Mouse (Mus musculus) lung, embryonic 14.5 days (tissue): ENCODE results near the gene Vwa8. TPM values are rescaled to one million over a fixed set of nuclear protein-coding genes. Genes with fewer than 3 reads are reported as not detected.
A peak's percentile ranks its signal among the peaks of the same experiment; 100 is the strongest.

Source experiments
- ATAC-seq: fragments of 200-750 bp; cut with Nextera tagmentation; 2 replicates; pipeline ENCODE4 v1.8.0; 2017; ENCODE audit warnings: mild to moderate bottlenecking, moderate TSS enrichment, moderate library complexity; ENCODE audit not compliant: insufficient read depth
- DNase-seq: peaks from one replicate; pipeline ENCODE4 v3.0.0-alpha.2; 2015
- H3K27ac ChIP-seq: fragments of 300-500 bp; sonication (generic); 2 replicates; pipeline ENCODE4 v1.5.1; 2014; ENCODE audit warnings: low read depth, mild to moderate bottlenecking, moderate library complexity
- H3K27me3 ChIP-seq: fragments of 300-500 bp; sonication (generic); 2 replicates; pipeline ENCODE4 v1.6.1; 2014; ENCODE audit warnings: low read length, control low read depth; ENCODE audit not compliant: insufficient read depth
- H3K36me3 ChIP-seq: fragments of 300-500 bp; sonication (generic); 2 replicates; pipeline ENCODE4 v1.6.1; 2014; ENCODE audit warnings: control low read depth; ENCODE audit not compliant: insufficient read depth
- H3K4me1 ChIP-seq: fragments of 300-500 bp; sonication (generic); 2 replicates; pipeline ENCODE4 v1.6.1; 2014; ENCODE audit warnings: antibody characterized with exemption, control low read depth; ENCODE audit not compliant: insufficient read depth
- H3K4me2 ChIP-seq: fragments of 300-500 bp; sonication (generic); 2 replicates; pipeline ENCODE4 v1.6.1; 2014; ENCODE audit warnings: mild to moderate bottlenecking
- H3K4me3 ChIP-seq: fragments of 300-500 bp; sonication (generic); 2 replicates; pipeline ENCODE4 v1.5.1; 2014; ENCODE audit warnings: low read depth, low read length
- H3K9ac ChIP-seq: fragments of 300-500 bp; sonication (generic); 2 replicates; pipeline ENCODE4 v1.6.1; 2014
- H3K9me3 ChIP-seq: fragments of 300-500 bp; sonication (generic); 2 replicates; pipeline ENCODE4 v1.6.1; 2016; ENCODE audit warnings: low read depth, low read length, control low read depth
- CTCF ChIP-seq: IDR thresholded peaks from 2 replicates; pipeline ENCODE4 v1.5.1; 2016; ENCODE audit warnings: antibody characterized with exemption, low read depth
- WGBS: fragments of 180-500 bp; shearing (Covaris S2); extraction: QIAGEN DNeasy Blood & Tissue Kit; methylation state at CpG from one replicate; pipeline ENCODE4 v1.1.7; 2014; 5-methylcytosine and 5-hydroxymethylcytosine counted together
- polyA plus RNA-seq: library from polyadenylated mRNA; unstranded; fragments of >200 nt; fragmentation: Nextera tagmentation; extraction: Ambion mirVana; gene quantifications from 2 replicates; pipeline ENCODE4 v1.2.1, GENCODE M21; 2014

The Vwa8 gene
- polyA plus RNA-seq, 1 experiment from 2014 or later = 12.5 TPM

DNA sequence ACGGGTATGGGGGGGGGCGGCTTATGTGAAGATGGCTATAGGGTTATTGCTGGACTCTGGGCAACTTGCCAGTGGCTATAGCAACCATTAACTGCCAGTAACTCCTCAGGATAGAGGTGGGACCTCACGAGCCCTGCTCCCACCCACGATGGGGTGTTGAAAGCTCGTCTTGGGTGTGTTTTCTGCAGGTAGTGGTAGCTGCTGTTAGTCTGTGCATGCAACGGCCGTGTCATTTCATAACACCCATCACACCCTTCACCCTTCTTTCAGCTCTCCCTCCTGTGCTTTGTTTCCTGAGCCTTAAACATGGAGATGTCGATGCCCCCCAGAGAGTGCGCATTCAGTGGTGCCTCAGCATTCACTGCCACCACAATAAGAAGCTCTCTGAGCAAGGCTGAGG is 329.4 kb downstream of the Vwa8 start:
- TF ChIP-seq CTCF = no peak
- Histone ChIP-seq H3K36me3 (no peaks in the 10 kb centered on the region), H3K27ac (no peak overlapping the region), H3K9me3 (no peaks in the 10 kb centered on the region), H3K4me1 (peaks cover 5% of the 10 kb centered on the region; the same call in 1 of the 2 replicates), H3K4me2 (no peak overlapping the region), H3K4me3 (no peak overlapping the region), H3K9ac (no peak overlapping the region), H3K27me3 (no peaks in the 10 kb centered on the region)
- WGBS = 75% methylated on average over 9 of the region's 9 CpGs
- ATAC-seq = peak; percentile 6; the same call in 1 of the 2 replicates
- DNase-seq = no peak

DNA sequence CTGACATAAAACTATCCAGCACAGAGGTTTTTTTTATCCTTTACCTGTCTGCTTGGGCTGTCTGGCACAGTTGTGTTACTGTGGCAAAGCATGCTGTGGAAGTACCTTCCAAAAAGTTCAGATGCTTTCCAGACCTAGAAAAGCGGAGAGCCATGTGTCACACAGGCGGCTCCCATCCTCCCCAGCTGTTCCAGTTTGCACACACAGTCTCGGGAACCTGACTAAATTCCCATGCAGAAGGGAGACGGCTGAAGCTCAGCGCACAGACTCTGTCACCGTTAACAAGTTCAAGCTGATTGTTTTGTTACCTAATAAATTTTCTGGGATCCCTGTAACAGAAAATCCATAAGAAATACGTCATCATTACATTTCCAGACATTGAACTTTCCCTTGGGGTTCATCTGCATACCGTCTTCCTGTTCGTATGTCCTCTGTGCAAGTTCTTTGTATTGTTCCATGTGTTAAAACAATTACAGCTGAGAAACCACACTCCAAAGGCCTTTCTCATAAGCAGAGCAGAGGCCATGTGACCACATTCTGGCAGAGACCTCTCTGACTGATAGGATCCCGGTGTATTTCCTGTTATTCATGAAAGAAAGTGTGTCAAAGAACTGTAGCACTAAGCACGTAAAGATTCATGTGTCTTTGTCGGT is 331.4 kb downstream of the Vwa8 start:
- TF ChIP-seq CTCF = no peak
- Histone ChIP-seq H3K4me3 (no peak overlapping the region), H3K4me1 (peaks cover 5% of the 10 kb centered on the region; the same call in 1 of the 2 replicates), H3K9me3 (no peaks in the 10 kb centered on the region), H3K9ac (no peak overlapping the region), H3K36me3 (no peaks in the 10 kb centered on the region), H3K27me3 (no peaks in the 10 kb centered on the region), H3K27ac (peak overlapping the region; percentile 62; the same call in 1 of the 2 replicates), H3K4me2 (no peak overlapping the region)
- ATAC-seq (peak; percentile 32; the same call in 1 of the 2 replicates), DNase-seq (peak; percentile 51)
- WGBS = 34% methylated on average over 12 of the region's 12 CpGs

DNA sequence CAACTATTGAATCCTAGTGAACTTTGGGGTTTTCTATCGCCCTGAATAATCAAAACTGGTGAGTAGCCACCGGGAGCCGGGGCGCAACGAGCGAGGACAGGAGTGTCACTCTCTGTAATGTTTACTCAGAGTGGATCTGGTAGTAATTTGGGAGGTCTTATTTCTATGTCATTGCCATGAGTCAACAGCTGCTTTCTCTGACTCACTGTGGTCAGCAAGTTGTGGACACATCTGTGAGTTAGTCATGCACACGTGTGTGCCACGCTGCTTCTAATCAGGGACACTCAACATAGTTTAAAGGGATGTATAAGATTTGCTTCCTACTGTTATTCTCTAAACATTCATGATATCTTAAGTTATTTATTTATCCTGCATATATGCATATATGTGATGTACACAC is 332.9 kb downstream of the Vwa8 start:
- H3K4me3 ChIP-seq = no peak overlapping the region
- H3K9ac ChIP-seq = no peak overlapping the region
- no peaks in the 10 kb centered on the region for H3K9me3 ChIP-seq
- no peaks in the 10 kb centered on the region for H3K36me3 ChIP-seq
- no peak for TF ChIP-seq CTCF
- H3K4me1 ChIP-seq = peaks cover 5% of the 10 kb centered on the region; the same call in 1 of the 2 replicates
- H3K27me3 ChIP-seq = no peaks in the 10 kb centered on the region
- no peak overlapping the region for H3K4me2 ChIP-seq
- no peak for ATAC-seq
- H3K27ac ChIP-seq = no peak overlapping the region
- DNase-seq = no peak
- WGBS = 80% methylated on average over 8 of the region's 8 CpGs

DNA sequence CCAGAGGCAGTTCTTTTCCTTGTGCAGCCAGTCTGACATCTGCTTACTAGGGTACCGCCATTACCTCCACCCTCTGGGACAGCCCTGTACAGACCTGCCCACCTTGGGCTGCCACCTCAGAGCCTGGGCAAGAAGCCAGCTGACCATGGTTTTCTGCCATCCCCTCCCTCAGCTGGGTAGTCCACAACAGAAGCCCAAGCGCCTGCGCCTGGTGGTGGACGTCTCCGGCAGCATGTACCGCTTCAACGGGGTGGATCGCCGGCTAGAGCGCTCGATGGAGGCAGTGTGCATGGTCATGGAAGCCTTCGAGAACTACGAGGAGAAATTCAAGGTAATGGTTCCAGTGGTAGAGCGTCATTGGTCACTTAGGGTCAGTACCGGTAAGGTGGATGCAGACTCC is 333.9 kb downstream of the Vwa8 start:
- DNase-seq (no peak), ATAC-seq (no peak)
- Histone ChIP-seq H3K9me3 (no peaks in the 10 kb centered on the region), H3K9ac (no peak overlapping the region), H3K4me2 (no peak overlapping the region), H3K27me3 (no peaks in the 10 kb centered on the region), H3K36me3 (no peaks in the 10 kb centered on the region), H3K4me1 (peaks cover 5% of the 10 kb centered on the region; the same call in 1 of the 2 replicates), H3K27ac (peak overlapping the region; percentile 14; the same call in 1 of the 2 replicates), H3K4me3 (no peak overlapping the region)
- 92% methylated on average over 15 of the region's 15 CpGs for WGBS
- no peak for TF ChIP-seq CTCF

DNA sequence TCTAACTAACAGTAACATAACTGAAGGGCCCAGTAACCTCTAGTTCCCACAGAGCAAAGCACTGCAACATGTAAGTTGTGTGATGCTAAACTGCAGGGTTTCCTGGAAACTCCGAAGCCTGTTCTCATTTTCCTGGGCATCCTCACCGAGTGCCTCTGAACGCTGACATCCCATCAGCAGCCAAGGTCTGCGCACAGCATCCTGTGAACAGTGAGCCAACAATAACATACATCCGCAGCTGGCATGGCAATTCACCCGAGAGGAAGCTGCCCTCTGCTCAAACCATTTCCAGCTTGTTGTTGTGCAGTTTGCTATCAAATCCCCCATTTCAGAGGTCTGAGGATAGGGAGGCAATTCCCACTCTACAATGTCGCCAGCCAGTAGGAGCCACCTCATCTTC is 334.4 kb downstream of the Vwa8 start:
- Histone ChIP-seq H3K9ac (no peak overlapping the region), H3K4me2 (no peak overlapping the region), H3K9me3 (no peaks in the 10 kb centered on the region), H3K27ac (peak overlapping the region; percentile 14; the same call in 1 of the 2 replicates), H3K36me3 (no peaks in the 10 kb centered on the region), H3K4me3 (no peak overlapping the region), H3K4me1 (peaks cover 5% of the 10 kb centered on the region; the same call in 1 of the 2 replicates), H3K27me3 (no peaks in the 10 kb centered on the region)
- WGBS = 74% methylated on average over 7 of the region's 7 CpGs
- DNase-seq = peak; percentile 52
- TF ChIP-seq CTCF = no peak
- ATAC-seq = no peak

DNA sequence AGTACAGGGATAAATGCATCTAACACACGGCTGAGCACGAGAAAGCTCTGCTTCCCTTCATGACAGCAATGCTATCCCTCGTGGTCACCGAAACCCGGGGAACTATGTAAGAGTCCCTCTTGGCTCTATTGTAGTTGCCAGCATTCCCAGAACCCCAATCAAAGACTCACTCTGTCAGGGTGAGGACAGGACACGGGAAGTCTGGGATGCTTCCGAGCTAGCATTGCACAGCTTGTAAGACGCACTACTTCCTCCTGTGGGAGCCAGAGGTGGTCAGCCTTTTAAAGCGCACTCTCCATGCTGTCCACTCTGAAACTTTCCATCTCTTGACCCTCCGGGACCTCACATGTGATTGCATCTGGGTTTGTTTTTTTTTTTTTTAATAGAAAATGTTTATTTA is 335.2 kb downstream of the Vwa8 start:
- DNase-seq (no peak), ATAC-seq (no peak)
- Histone ChIP-seq H3K9ac (no peak overlapping the region), H3K9me3 (no peaks in the 10 kb centered on the region), H3K27ac (no peak overlapping the region), H3K4me2 (no peak overlapping the region), H3K4me3 (no peak overlapping the region), H3K27me3 (no peaks in the 10 kb centered on the region), H3K4me1 (peaks cover 5% of the 10 kb centered on the region; the same call in 1 of the 2 replicates), H3K36me3 (no peaks in the 10 kb centered on the region)
- 79% methylated on average over 10 of the region's 10 CpGs for WGBS
- no peak for TF ChIP-seq CTCF

DNA sequence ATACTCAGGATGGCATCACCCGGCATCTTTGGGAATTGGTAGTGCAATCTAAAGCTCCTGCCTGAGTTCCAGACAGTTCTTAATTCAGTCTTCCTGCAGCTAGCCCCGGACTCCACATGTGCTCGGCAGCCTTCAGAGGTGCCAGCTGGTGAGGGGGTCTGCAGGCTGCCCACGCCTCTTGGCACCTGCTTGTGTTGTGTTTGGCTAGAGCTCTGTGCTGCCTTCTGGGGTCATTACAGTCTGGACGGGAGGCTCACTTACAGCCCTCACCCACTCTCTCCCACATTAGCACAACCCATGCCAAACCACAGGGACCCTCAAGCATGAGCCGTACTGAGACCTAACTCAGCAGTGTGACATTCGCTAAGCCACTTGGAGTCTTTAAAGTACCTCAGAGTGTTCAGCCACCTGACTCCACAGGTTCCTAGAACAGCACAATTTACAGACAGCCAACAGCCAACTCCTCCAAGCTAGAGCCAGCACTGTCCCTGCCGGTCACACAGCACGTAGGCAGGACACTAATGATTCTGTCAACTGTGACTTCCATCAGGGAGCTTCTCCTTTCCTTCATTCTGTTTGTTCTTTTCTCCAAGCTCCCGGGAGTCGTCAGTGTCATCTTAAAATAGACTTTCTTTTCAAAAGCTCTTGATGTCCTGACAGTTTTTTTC is 336.3 kb downstream of the Vwa8 start:
- H3K4me1 ChIP-seq = no peaks in the 10 kb centered on the region
- ATAC-seq (no peak), DNase-seq (no peak)
- H3K27me3 ChIP-seq = no peaks in the 10 kb centered on the region
- no peak for TF ChIP-seq CTCF
- no peaks in the 10 kb centered on the region for H3K36me3 ChIP-seq
- no peak overlapping the region for H3K4me3 ChIP-seq
- H3K27ac ChIP-seq = no peak overlapping the region
- 73% methylated on average over 11 of the region's 11 CpGs for WGBS
- no peak overlapping the region for H3K4me2 ChIP-seq
- no peaks in the 10 kb centered on the region for H3K9me3 ChIP-seq
- H3K9ac ChIP-seq = no peak overlapping the region
